Mouse (Mus musculus) brain, embryonic 14.5 days (tissue): ENCODE measurements at regions not wholly inside any gene's neighbourhood (a gene's known extent, or its start where the extent isn't known, plus 50 kb on each side); places are given as distances from the start of the nearest gene placed in this dataset.

ENCODE experiments used
- CTCF ChIP-seq: fragments of 200-500 bp; IDR thresholded peaks from 2 replicates; pipeline ENCODE4 v1.5.1; 2012; ENCODE audit warnings: inconsistent platforms, mild to moderate bottlenecking, moderate library complexity, borderline replicate concordance; ENCODE audit not compliant: insufficient read depth, insufficient read length; ENCODE audit errors: extremely low read depth
- POLR2A ChIP-seq: fragments of 200-500 bp; IDR thresholded peaks from 2 replicates; pipeline ENCODE4 v1.6.1; 2012; ENCODE audit warnings: mild to moderate bottlenecking, inconsistent platforms, borderline replicate concordance; ENCODE audit not compliant: poor library complexity, insufficient read depth, insufficient read length, severe bottlenecking; ENCODE audit errors: extremely low read depth

DNA sequence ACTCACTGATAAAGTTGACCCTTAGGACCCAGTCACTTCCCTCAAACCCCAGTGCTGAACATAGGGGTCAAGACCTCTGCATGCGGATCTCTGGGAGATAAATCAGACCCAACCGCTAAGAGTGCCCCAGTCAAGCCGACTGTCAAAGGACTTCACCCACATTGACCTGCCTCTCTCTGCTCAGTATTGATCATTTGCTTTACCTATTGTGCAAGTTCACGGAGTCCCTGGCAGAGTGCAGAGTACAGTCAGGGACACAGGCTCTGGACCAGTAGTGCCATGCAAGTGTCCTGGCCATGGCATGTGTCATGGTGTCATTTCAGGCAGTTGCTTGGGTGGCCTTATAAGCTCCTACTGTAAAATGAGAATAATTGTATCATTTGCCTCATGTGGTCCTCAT lies 169.9 kb downstream of the Dyrk2 start:
- no peak for TF ChIP-seq CTCF
- TF ChIP-seq POLR2A = no peak
